Mouse (Mus musculus): ENCODE results near the gene Lnpep.

Lnpep gene

DNA sequence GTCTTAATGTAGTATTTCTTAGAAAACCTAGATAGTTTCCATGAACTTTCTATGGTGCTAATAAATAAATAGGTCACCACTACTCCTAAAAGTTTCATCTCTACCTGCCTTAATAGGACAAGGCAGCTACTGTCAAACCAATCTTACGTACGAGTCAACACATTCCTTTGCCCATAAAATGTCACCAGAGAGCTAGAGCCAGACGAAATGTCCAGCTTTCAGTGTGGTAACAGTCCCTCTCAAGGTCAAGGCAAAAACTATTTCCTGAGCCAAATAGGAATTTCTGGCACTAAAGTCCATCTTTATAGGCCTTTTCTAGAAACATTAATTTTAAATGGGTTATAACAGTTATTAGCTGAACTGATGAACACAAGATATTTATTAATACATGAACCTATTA is 3.3 kb downstream of the Lnpep start:
- POLR2A ChIA-PET: interaction anchor here in 2 of 4 experiments (0.6 to 8.0 kb wide), 6 partner anchors 9 to 248 kb away, joined by 3 to 168 read pairs (median 4); partner anchors contain the start of gene Riok2 (in 1 of the 2)
- CTCF ChIA-PET: no interaction called here

- ChIA-PET CTCF (interaction anchor here in 1 of 4 experiments (1.1 kb wide), 1 partner anchor 230 kb away, joined by 3 read pairs; no protein-coding TSS in a partner anchor), POLR2A (interaction anchor here in 3 of 4 experiments (0.7 to 1.3 kb wide), 4 partner anchors 10 to 244 kb away, joined by 3 to 4 read pairs (median 3); partner anchors contain the start of gene Riok2 (in 1 of the 3))
Measured at GRCm38 (mm10) chr17:17618463-17618862, 6.4 kb downstream of the Lnpep start.

- ChIA-PET POLR2A (interaction anchor here in 2 of 4 experiments (0.7 to 1.3 kb wide), 2 partner anchors 9 to 27 kb away, joined by 3 read pairs; no protein-coding TSS in a partner anchor), CTCF (no interaction called here)
Measured at GRCm38 (mm10) chr17:17617440-17618204, 7.2 kb downstream of the Lnpep start.

GRCm38 (mm10) chr17:17612336-17612735 is 12.5 kb downstream of the Lnpep start:
- POLR2A ChIA-PET: interaction anchor here (0.7 to 9.9 kb wide), 20 partner anchors 8 to 255 kb away, joined by 3 to 168 read pairs (median 4); partner anchors contain the start of genes Lnpep (in 4 of the 4) and Riok2 (in 1 of the 4)
- CTCF ChIA-PET: interaction anchor here in 2 of 4 experiments (0.7 to 1.3 kb wide), 2 partner anchors 12 to 96 kb away, joined by 4 to 5 read pairs; partner anchors contain the start of gene Lnpep (in 1 of the 2)

- POLR2A ChIA-PET: interaction anchor here in 2 of 4 experiments (0.7 to 9.9 kb wide), 7 partner anchors 13 to 185 kb away, joined by 3 to 168 read pairs (median 9); partner anchors contain the start of gene Lnpep (in 2 of the 2)
Measured at GRCm38 (mm10) chr17:17609523-17609922, 15.3 kb downstream of the Lnpep start.

DNA sequence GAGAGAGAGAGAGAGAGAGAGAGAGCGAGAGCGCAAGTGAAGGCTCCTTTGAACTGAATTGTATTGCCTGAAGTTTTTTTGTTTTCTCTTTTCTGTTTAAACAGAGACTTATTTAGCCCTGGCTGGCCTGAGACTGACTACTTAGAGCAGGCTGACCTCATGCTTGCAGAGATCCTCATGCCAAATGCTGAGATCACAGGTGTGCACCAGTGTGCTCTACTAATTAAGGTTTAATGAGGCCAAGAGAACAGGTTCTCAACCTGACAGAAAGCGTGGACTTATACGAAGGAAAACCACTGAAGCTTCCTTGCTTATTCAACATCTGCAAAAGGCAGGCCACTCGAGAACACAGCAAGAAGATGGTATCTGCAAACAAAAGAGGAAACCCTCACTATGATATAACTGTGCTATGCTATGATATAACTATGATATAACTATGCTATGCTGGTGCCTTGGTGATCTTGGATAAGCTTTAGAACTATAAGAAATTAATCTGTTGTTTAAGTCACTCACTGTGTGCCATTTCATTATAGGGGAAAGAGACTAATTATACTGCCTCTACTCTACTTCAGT is 16.3 kb downstream of the Lnpep start:
- CTCF ChIA-PET: no interaction called here
- POLR2A ChIA-PET: interaction anchor here in 2 of 4 experiments (0.8 to 9.9 kb wide), 3 partner anchors 10 to 16 kb away, joined by 3 to 168 read pairs (median 8); partner anchors contain the start of gene Lnpep (in 2 of the 2)

More at GRCm38 (mm10) chr17:17609523-17609922, 15.3 kb downstream of the Lnpep start:
- CTCF ChIA-PET: no interaction called here

- ChIA-PET CTCF (no interaction called here), POLR2A (interaction anchor here in 2 of 4 experiments (1.2 to 3.2 kb wide), 5 partner anchors 14 to 230 kb away, joined by 3 to 13 read pairs (median 10); partner anchors contain the start of genes Lnpep (in 2 of the 2) and Riok2 (in 1 of the 2))
Measured at GRCm38 (mm10) chr17:17604554-17604953, 20.3 kb downstream of the Lnpep start.

DNA sequence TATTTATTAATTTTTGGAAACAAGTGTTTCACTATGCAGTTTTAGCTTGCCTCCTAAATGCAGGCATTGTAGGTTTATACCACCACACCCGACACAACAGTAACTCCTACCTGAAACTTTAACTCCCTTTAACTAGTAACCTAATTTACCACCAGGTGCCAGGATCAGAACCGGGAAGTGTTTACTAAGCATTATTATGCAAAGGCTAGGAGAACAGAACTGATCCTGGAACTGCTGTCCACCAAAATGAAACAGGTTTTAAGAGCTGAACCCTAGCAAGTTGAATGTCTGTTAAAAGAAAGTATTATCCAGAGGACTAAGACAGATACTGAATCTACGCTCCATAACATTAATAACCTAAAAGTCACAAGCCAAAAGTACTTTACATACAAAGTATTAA is 21.2 kb downstream of the Lnpep start:
- ChIA-PET POLR2A (interaction anchor here in 2 of 4 experiments (0.6 to 3.2 kb wide), 8 partner anchors 8 to 235 kb away, joined by 3 to 13 read pairs (median 6); partner anchors contain the start of genes Lnpep (in 2 of the 2) and Riok2 (in 1 of the 2)), CTCF (interaction anchor here in 1 of 4 experiments (1.5 kb wide), 1 partner anchor 210 kb away, joined by 3 read pairs; no protein-coding TSS in a partner anchor)

DNA sequence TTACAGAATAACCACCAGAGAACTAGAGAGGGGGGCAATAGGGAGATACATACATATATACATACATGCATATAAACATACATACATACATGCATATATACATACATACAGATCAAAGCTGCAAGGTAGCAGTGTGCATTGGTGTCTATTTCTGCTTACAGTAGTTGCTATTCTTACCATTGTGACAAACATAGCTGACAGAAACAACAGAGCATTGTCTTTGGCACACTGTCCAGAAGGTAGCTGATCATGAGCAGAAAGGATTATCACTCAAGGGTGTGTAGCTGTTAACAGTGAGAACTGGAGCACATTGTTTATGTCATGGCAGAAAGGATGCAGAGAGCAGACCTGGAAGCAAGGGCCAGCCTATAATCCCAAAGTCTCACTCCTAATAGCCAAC is 22.1 kb downstream of the Lnpep start:
- CTCF ChIA-PET: interaction anchor here in 2 of 4 experiments (0.6 to 1.5 kb wide), 3 partner anchors 8 to 209 kb away, joined by 3 to 4 read pairs (median 3); no protein-coding TSS in a partner anchor
- POLR2A ChIA-PET: interaction anchor here in 3 of 4 experiments (0.6 to 3.2 kb wide), 8 partner anchors 8 to 236 kb away, joined by 3 to 13 read pairs (median 6); partner anchors contain the start of gene Lnpep (in 2 of the 3)

- CTCF ChIA-PET: interaction anchor here in 3 of 4 experiments (0.6 to 1.5 kb wide), 3 partner anchors 8 to 208 kb away, joined by 3 read pairs; no protein-coding TSS in a partner anchor
- POLR2A ChIA-PET: interaction anchor here in 3 of 4 experiments (0.6 to 3.2 kb wide), 9 partner anchors 8 to 236 kb away, joined by 3 to 13 read pairs (median 5); partner anchors contain the start of gene Lnpep (in 2 of the 3)
Measured at GRCm38 (mm10) chr17:17602330-17602729, 22.5 kb downstream of the Lnpep start.

- CTCF ChIA-PET: no interaction called here
- POLR2A ChIA-PET: no interaction called here
Measured at GRCm38 (mm10) chr17:17600804-17601252, 24.0 kb downstream of the Lnpep start.

- POLR2A ChIA-PET: no interaction called here
- CTCF ChIA-PET: no interaction called here
Measured at GRCm38 (mm10) chr17:17600001-17600400, 24.8 kb downstream of the Lnpep start.

- ChIA-PET POLR2A (interaction anchor here in 2 of 4 experiments (0.6 to 1.4 kb wide), 2 partner anchors 8 to 26 kb away, joined by 3 to 4 read pairs; partner anchors contain the start of gene Lnpep (in 1 of the 2)), CTCF (no interaction called here)
Measured at GRCm38 (mm10) chr17:17598355-17598754, 26.5 kb downstream of the Lnpep start.

GRCm38 (mm10) chr17:17592926-17593325 is 31.9 kb downstream of the Lnpep start:
- POLR2A ChIA-PET: interaction anchor here in 1 of 4 experiments (1.8 kb wide), 1 partner anchor 10 kb away, joined by 5 read pairs; no protein-coding TSS in a partner anchor
- CTCF ChIA-PET: no interaction called here

DNA sequence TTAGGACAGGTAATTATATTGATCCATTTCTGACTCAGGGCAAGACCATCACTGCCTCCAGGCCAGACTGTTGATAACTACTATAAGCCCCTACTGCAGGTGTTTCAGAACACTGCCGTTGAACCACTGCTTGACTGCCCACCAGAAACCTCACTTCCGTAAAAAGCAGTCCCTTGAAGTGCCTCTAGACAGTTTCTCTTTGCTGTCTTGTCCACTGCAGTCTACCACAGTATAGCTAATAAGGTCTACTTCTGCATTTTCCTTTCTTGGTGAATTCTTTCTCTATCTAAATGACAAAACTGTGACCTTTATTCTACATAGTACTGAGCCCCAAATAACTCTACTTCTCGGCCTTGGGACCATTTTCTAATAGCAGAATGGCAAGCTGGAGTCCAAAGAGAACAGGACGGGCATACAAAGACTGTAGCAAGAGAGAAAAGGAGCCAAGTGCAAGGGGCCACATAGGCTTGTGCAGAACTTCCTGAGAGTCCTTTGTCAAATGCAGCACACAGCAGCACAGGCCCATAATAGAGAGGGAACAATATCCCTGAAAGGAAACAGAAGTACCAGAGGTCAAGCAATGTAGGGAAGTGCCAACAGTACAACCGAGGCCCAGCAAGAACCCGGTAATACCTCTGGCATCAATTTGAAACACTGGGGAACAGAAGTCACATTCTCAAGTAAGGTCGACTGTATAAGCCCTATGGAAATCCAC is 37.4 kb downstream of the Lnpep start:
- CTCF ChIA-PET: no interaction called here
- POLR2A ChIA-PET: interaction anchor here in 1 of 4 experiments (1.4 kb wide), 1 partner anchor 38 kb away, joined by 3 read pairs; the partner anchor contains the start of gene Lnpep

- POLR2A ChIA-PET: no interaction called here
- CTCF ChIA-PET: no interaction called here
Measured at GRCm38 (mm10) chr17:17585115-17585514, 39.7 kb downstream of the Lnpep start.

GRCm38 (mm10) chr17:17583896-17584295 is 41.0 kb downstream of the Lnpep start:
- POLR2A ChIA-PET: no interaction called here
- CTCF ChIA-PET: interaction anchor here in 1 of 4 experiments (1.0 kb wide), 1 partner anchor 181 kb away, joined by 4 read pairs; the partner anchor contains the start of gene Lix1

- ChIA-PET CTCF (no interaction called here), POLR2A (no interaction called here)
Measured at GRCm38 (mm10) chr17:17581234-17581633, 43.6 kb downstream of the Lnpep start.

All from embryonic stem cell, embryonic (primary cell).